Mouse (Mus musculus): ENCODE measurements around the gene Calhm6. TPM values are rescaled to one million over a fixed set of nuclear protein-coding genes. Genes with fewer than 3 reads are reported as not detected.
A peak's percentile ranks its signal among the peaks of the same experiment; 100 is the strongest.

Gene Calhm6
- 0.50 and 0.53 TPM in 2 replicates for polyA plus RNA-seq (2015; fragmentation: Nextera tagmentation; extraction: Ambion mirVana)

DNA sequence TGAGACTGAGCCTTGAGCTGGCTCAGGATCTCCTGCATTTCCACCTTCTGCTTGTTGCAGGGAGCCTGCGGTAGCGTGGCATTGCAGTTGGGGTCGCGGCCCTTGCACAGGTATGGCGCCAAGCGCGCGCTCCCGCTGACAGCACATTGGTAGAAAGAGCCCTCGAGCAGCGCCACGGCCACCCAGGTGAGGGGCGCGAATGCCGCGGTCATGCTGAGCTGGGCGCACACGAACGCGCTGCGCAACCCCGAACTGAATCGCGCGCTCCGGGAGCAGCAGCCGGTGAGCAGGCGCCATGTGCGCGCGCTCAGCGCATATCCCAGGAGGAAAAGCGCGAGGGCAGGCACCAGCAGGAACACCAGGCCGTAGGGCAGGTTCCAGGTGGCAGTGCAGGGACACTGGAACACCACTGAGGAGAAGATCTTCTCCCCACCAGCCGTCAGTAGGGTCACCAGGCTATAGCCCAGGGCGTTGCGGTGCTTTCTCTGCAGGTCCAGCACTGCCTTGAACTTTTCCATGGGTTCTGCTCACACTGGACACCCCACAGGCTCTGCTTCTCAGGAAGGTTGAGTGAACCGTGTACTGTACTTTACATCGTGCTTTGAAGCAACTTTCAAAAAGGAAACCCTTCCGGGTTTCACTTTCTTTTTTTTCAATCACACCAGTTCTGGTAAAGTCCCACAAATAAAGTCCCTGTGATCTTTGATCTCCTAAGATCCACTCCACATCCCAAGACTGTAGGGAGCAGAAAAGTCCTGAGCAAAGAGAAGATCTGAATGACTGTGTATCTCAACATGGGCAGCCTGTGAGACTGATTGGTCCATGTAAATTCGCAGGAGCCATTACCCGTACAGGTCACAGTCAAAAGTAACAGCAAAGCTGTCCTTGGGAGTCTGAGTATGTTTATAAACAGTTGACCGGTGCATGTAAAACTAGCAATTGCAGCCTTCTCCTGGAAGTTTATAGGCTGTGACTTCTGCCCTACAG, at the start of gene Calhm6:
Calhm6 (minus strand) TSS at position 593 of the 987 bp plus-strand sequence.
- 0 out of 2 replicates have a peak, but pooled peaks cover 4% of the 10 kb centered on the region for H3K4me1 ChIP-seq
- peak within 1 kb of the TSS; percentile 75 for H3K9ac ChIP-seq
- no peak within 1 kb of the TSS for H3K27ac ChIP-seq (replicated peaks)
- H3K36me3 ChIP-seq = no peaks in the 10 kb centered on the region
- ATAC-seq (ENCODE audit: extremely low read depth, insufficient number of reproducible peaks, low FRiP score, low TSS enrichment) = peak; percentile 31; the same call in 1 of the 2 replicates
- WGBS = 15% methylated on average over 44 of the region's 44 CpGs
- H3K27me3 ChIP-seq (replicated peaks) = 0 out of 2 replicates have a peak, but pooled peaks cover 4% of the 10 kb centered on the region
- peak within 1 kb of the TSS; percentile 85 for H3K4me2 ChIP-seq
- peak within 1 kb of the TSS; percentile 65 for H3K4me3 ChIP-seq
- 0 out of 2 replicates have a peak, but pooled peaks cover 5% of the 10 kb centered on the region for H3K9me3 ChIP-seq

DNA sequence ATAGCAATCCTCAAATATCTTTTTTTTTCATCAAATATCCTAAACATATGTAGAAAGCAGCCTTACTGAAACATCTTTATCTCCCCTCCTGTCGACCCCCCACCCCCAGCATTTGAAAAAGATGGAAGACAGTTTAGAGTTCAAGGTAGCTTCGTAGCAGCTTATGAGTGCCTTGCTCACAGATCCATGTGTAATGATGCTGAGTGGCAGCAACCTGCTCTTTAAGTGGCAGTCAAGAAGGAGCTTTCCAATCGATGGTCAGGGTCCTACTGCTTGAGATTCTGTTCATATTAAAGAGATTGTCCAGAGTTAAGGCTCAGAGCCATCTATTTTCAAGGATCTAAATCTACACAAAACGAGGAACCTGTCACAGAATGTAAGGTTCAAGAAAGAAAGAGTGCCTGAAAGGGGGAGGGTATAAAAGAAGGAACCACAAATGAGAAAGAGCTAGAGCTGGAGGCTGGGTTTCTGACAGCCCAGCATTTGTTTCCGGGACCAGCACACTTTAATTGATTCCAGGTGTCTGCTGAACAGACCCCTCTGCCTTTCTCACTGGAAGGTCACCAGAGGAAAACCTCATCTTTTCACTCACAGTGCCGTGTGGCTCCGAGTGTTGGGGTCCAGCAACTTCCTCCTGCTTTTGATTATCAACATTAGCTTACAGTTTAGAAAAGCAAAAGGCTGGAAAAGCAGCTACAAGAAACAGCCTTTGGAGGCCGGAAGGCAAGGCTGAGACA, 48.3 kb upstream of the Calhm6 start:
- no peak overlapping the region for H3K4me3 ChIP-seq
- H3K9me3 ChIP-seq = no peaks in the 10 kb centered on the region
- peaks cover 19% of the 10 kb centered on the region for H3K4me1 ChIP-seq
- no peak overlapping the region for H3K4me2 ChIP-seq
- no peak for ATAC-seq (ENCODE audit: extremely low read depth, insufficient number of reproducible peaks, low FRiP score, low TSS enrichment)
- H3K27ac ChIP-seq (replicated peaks) = no peak overlapping the region
- 48% methylated on average over 8 of the region's 8 CpGs for WGBS
- H3K27me3 ChIP-seq (replicated peaks) = no peaks in the 10 kb centered on the region
- H3K36me3 ChIP-seq = peaks cover 9% of the 10 kb centered on the region
- H3K9ac ChIP-seq = no peak overlapping the region

DNA sequence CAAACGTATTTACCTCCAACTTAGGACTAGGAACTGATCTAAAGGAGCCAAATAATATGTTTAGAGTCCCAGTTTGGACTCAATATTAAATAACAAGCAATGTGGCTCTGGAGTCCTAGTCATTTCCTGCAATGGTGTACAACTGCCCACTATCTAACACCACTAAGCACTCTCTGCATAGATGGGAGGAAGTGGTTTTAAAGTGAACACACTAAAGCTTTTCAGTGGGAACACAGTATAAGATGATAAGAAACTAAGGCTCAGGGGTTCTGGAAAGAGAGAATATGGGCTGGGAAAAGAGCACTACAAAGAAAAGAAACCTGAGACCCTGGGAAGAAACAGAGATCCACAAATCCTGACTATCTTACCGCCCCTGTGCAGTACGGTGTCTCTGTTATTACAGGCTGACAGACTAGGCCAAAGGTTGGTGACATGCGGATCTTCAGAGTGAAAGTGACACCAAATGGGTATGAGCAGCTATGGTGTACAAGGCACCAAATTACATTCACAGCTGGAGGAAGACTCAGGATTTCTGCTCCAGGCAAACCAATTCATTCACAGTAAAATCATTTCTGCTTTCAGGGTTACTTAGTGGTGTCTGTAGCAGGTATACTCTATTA, 45.0 kb upstream of the Calhm6 start:
- 63% methylated on average over 4 of the region's 4 CpGs for WGBS
- H3K9me3 ChIP-seq = no peaks in the 10 kb centered on the region
- no peaks in the 10 kb centered on the region for H3K36me3 ChIP-seq
- peaks cover 21% of the 10 kb centered on the region for H3K4me1 ChIP-seq
- H3K27me3 ChIP-seq (replicated peaks) = no peaks in the 10 kb centered on the region
- no peak overlapping the region for H3K9ac ChIP-seq
- H3K4me2 ChIP-seq = no peak overlapping the region
- no peak overlapping the region for H3K4me3 ChIP-seq
- no peak for ATAC-seq (ENCODE audit: extremely low read depth, insufficient number of reproducible peaks, low FRiP score, low TSS enrichment)
- 0 out of 2 replicates have a peak overlapping the region, but pooled peaks have one; percentile 1 for H3K27ac ChIP-seq (replicated peaks)

DNA sequence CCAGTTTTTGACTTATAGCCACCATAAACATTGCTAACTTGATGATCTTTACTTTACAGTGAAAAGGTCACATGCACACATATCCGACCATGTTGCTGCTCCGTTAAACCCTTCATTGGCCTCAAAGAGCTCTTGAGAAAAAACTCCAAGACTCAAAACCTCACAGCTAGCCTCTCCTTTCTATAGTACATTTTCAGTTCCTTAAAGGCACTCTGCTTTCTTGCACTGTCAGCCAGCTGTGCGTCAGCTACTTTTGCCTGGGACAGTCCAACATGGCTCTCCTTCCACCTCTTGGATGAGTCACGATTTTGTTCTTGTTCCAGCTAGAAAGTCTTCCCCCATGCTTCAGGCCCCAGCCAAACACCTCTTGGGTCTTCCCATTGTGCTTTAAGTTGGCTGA, 43.9 kb upstream of the Calhm6 start:
- Histone ChIP-seq H3K4me2 (no peak overlapping the region), H3K27me3 (replicated peaks) (no peaks in the 10 kb centered on the region), H3K9ac (no peak overlapping the region), H3K9me3 (no peaks in the 10 kb centered on the region), H3K4me3 (no peak overlapping the region), H3K36me3 (no peaks in the 10 kb centered on the region), H3K27ac (replicated peaks) (no peak overlapping the region), H3K4me1 (peaks cover 23% of the 10 kb centered on the region)
- no peak for ATAC-seq (ENCODE audit: extremely low read depth, insufficient number of reproducible peaks, low FRiP score, low TSS enrichment)
- WGBS = 66% methylated on average over 4 of the region's 4 CpGs

DNA sequence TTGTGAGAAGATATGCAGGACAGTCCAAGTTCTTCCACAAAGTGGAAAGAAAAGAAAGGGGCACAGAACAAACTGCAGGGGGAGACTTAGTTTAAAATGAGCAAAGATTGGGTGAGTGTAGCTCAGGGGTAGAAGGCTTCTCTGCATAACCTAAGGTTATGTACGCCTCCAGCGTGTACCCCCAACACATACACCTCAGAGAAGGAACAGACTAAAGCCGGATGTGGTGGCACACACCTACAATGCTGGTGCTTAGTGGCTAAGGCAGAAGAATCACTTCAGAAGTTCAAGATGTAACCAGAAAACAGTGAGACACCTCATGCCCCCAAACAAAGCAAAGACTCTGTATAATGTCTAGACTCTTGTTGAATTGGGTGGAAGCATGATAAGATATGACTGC, 43.4 kb upstream of the Calhm6 start:
- peaks cover 23% of the 10 kb centered on the region for H3K4me1 ChIP-seq
- H3K27ac ChIP-seq (replicated peaks) = no peak overlapping the region
- 93% methylated on average over 3 of the region's 3 CpGs for WGBS
- no peak overlapping the region for H3K4me2 ChIP-seq
- H3K9me3 ChIP-seq = no peaks in the 10 kb centered on the region
- H3K4me3 ChIP-seq = no peak overlapping the region
- ATAC-seq (ENCODE audit: extremely low read depth, insufficient number of reproducible peaks, low FRiP score, low TSS enrichment) = no peak
- H3K27me3 ChIP-seq (replicated peaks) = no peaks in the 10 kb centered on the region
- no peaks in the 10 kb centered on the region for H3K36me3 ChIP-seq
- H3K9ac ChIP-seq = no peak overlapping the region

DNA sequence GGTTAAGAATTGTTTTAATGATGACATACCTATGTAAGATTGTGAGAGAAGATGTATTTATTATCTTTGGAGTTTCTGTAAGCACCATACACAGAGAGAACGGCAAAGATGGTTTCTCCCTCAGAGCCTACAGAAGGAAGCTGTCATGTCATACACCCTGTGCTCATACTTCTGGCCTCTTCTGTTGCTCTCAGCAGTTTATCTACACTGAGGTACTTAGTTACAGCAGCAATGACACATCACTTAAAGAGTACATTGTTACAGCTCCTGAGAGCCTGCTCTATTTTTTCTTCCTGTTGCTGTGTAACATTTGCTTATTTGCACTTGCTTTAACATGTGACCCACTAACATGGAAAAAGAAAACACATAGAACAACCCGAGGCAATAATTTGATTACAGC, 39.2 kb upstream of the Calhm6 start:
- Histone ChIP-seq H3K36me3 (peaks cover 16% of the 10 kb centered on the region), H3K4me1 (peaks cover 13% of the 10 kb centered on the region; the same call in 1 of the 2 replicates), H3K27ac (replicated peaks) (no peak overlapping the region), H3K4me3 (no peak overlapping the region), H3K9ac (no peak overlapping the region), H3K4me2 (no peak overlapping the region), H3K27me3 (replicated peaks) (no peaks in the 10 kb centered on the region), H3K9me3 (no peaks in the 10 kb centered on the region)
- no peak for ATAC-seq (ENCODE audit: extremely low read depth, insufficient number of reproducible peaks, low FRiP score, low TSS enrichment)
- 32% methylated on average over 2 of the region's 2 CpGs for WGBS

DNA sequence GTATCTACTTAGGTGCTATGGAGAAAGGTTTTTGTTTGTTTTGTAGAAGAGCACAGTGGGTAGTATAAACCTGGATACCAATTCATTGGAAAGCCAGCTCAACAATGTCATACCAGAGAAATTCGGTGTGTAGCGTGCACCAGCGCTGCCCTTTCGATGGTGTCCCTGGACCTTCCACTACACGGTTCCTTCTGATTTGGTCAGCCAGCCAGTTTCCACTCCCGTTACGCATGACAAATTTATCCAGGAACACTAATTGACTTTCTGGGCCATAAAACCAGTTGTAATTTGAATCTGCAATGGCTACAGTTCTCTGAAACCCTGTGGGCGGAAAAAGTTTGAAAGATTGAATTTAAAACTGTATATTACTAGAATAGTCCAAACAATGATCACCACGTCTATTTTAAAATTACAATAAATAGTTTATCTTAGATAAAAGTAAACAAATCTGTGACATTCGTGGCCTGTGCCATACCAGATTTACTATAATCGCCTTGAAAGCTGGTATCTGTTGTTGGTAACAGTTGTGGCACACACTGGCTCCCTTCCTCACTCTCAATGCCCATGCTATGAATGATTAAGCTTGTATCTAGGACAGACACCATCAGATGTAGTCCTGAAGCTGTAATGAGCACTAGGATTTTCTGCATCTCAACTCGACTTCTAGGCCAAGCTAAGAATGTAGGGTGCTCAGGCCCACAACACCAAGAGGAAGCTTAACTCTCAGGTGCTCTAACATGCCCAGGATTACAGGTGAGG, 28.2 kb upstream of the Calhm6 start:
- Histone ChIP-seq H3K4me3 (no peak overlapping the region), H3K27ac (replicated peaks) (no peak overlapping the region), H3K9ac (no peak overlapping the region), H3K36me3 (peaks cover 39% of the 10 kb centered on the region), H3K4me2 (no peak overlapping the region), H3K4me1 (peaks cover 16% of the 10 kb centered on the region), H3K9me3 (no peaks in the 10 kb centered on the region), H3K27me3 (replicated peaks) (no peaks in the 10 kb centered on the region)
- WGBS = 86% methylated on average over 12 of the region's 12 CpGs
- no peak for ATAC-seq (ENCODE audit: extremely low read depth, insufficient number of reproducible peaks, low FRiP score, low TSS enrichment)

DNA sequence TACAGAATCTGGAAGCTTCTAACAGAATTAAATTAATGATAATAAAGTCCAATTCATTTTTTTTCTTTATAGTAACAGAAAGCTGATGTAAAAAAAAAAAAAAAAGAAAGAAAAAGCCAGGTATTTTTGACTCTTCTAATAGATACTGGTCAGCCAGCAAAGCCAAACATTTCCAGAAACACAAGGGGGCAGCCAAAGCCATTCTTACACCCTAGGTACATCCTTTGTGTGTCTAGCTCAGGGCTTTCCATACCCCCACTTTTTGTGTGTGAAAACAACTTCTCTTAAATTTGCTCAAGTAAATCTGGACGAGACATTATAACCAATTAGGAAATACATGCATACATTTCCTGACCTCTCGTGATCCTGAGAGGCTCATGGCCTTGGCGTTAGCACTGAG, 24.0 kb upstream of the Calhm6 start:
- H3K4me3 ChIP-seq = no peak overlapping the region
- no peak for ATAC-seq (ENCODE audit: extremely low read depth, insufficient number of reproducible peaks, low FRiP score, low TSS enrichment)
- 76% methylated on average over 3 of the region's 3 CpGs for WGBS
- no peak overlapping the region for H3K27ac ChIP-seq (replicated peaks)
- H3K9me3 ChIP-seq = no peaks in the 10 kb centered on the region
- H3K27me3 ChIP-seq (replicated peaks) = no peaks in the 10 kb centered on the region
- H3K4me1 ChIP-seq = peaks cover 8% of the 10 kb centered on the region
- no peak overlapping the region for H3K4me2 ChIP-seq
- H3K36me3 ChIP-seq = peaks cover 24% of the 10 kb centered on the region
- H3K9ac ChIP-seq = no peak overlapping the region

DNA sequence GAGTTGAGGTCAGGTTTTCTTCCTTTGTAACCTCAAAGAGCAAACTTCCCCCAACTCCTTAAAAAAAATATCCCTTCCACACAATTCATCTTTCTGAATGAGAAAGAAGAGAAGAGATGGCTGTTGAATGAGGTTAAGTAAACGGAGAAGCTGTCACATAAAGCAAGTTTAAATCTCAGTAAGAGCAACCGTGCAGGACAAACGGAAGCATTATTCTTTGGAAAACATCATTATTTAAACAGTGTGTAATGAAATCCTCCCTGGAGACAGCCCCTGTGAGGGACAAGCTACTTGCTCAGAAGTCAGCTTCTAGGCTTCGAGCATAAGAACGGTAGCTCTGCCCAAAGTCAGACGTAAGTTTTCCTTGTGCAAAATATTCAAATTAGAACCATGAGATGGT, 22.7 kb upstream of the Calhm6 start:
- Histone ChIP-seq H3K36me3 (peaks cover 24% of the 10 kb centered on the region), H3K4me1 (peaks cover 2% of the 10 kb centered on the region; the same call in 1 of the 2 replicates), H3K4me2 (no peak overlapping the region), H3K27ac (replicated peaks) (no peak overlapping the region), H3K4me3 (no peak overlapping the region), H3K9ac (no peak overlapping the region), H3K27me3 (replicated peaks) (no peaks in the 10 kb centered on the region), H3K9me3 (no peaks in the 10 kb centered on the region)
- 75% methylated on average over 6 of the region's 6 CpGs for WGBS
- no peak for ATAC-seq (ENCODE audit: extremely low read depth, insufficient number of reproducible peaks, low FRiP score, low TSS enrichment)

DNA sequence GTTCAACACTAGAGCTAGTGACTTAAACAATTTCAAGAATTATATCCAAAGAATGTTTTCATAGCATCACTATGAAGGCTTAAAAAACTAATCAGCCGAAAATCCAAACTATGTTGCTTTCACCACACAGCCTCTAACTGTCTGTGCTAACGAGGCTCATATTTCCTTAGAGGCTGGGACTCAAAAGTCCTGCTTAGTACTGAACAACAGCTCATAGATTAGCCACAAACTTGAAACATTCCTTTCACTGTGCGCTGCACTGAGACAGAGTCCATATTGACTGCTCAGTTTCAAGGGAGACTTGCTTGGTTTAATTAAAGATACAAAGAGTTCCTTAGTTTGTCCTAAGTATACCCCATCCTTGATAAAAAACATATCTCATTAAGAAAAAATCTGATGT, 22.0 kb upstream of the Calhm6 start:
- Histone ChIP-seq H3K4me3 (no peak overlapping the region), H3K27ac (replicated peaks) (no peak overlapping the region), H3K9ac (no peak overlapping the region), H3K36me3 (peaks cover 24% of the 10 kb centered on the region), H3K9me3 (no peaks in the 10 kb centered on the region), H3K27me3 (replicated peaks) (no peaks in the 10 kb centered on the region), H3K4me2 (no peak overlapping the region), H3K4me1 (peaks cover 2% of the 10 kb centered on the region; the same call in 1 of the 2 replicates)
- ATAC-seq (ENCODE audit: extremely low read depth, insufficient number of reproducible peaks, low FRiP score, low TSS enrichment) = no peak
- 60% methylated on average over 3 of the region's 3 CpGs for WGBS

All from heart, embryonic 13.5 days (tissue).